Mouse (Mus musculus) small intestine, adult 2 months (tissue): ENCODE data around the gene Cngb1. TPM values are rescaled to one million over a fixed set of nuclear protein-coding genes. Genes with fewer than 3 reads are reported as not detected.
"Not testable (repeated sequence)": the region's sequence is repeated elsewhere in the genome, so short reads cannot be mapped to it uniquely, and the experiment has no call there.

Source experiments
- H3K27ac ChIP-seq: fragments of 200-500 bp; 2 replicates; pipeline ENCODE4 v1.5.1; 2012; ENCODE audit warnings: low read depth, low read length, control low read depth, inconsistent platforms; ENCODE audit not compliant: insufficient read depth
- H3K27me3 ChIP-seq: fragments of 200-500 bp; 2 replicates; pipeline ENCODE4 v1.6.1; 2012; ENCODE audit warnings: mild to moderate bottlenecking, moderate library complexity, low read length, inconsistent platforms; ENCODE audit not compliant: control insufficient read depth, insufficient read depth
- H3K36me3 ChIP-seq: fragments of 200-500 bp; 2 replicates; pipeline ENCODE4 v1.6.1; 2012; ENCODE audit warnings: mild to moderate bottlenecking, low read length, control low read depth, inconsistent platforms; ENCODE audit not compliant: control insufficient read depth, insufficient read depth
- H3K4me1 ChIP-seq: fragments of 200-500 bp; 2 replicates; pipeline ENCODE4 v1.6.1; 2012; ENCODE audit warnings: low read length, inconsistent platforms, mixed read lengths; ENCODE audit not compliant: control insufficient read depth, insufficient read depth, insufficient read length
- H3K4me3 ChIP-seq: fragments of 200-500 bp; 2 replicates; pipeline ENCODE4 v1.5.1; 2012; ENCODE audit warnings: low read depth, mild to moderate bottlenecking, control low read depth, inconsistent platforms, low read length, moderate library complexity
- CTCF ChIP-seq: fragments of 200-500 bp; IDR thresholded peaks from 2 replicates; pipeline ENCODE4 v1.5.1; 2012; ENCODE audit warnings: low read depth, mild to moderate bottlenecking, control low read depth, inconsistent platforms, low read length, moderate library complexity, mixed read lengths; ENCODE audit not compliant: insufficient replicate concordance, insufficient read length; ENCODE audit errors: extremely low read depth
- POLR2A ChIP-seq: fragments of 200-500 bp; IDR thresholded peaks from 2 replicates; pipeline ENCODE4 v1.6.1; 2012; ENCODE audit warnings: low read depth, mild to moderate bottlenecking, control low read depth, inconsistent platforms, low read length, moderate library complexity
- WGBS: fragments of 180-500 bp; shearing (Covaris S2); methylation state at CpG from one replicate; pipeline ENCODE4 v1.1.7; 2018; 5-methylcytosine and 5-hydroxymethylcytosine counted together
- polyA plus RNA-seq: library from polyadenylated mRNA; depleted of rRNA; stranded (reverse); fragments of >200 nt; gene quantifications from 2 replicates; pipeline ENCODE4 v1.2.3, GENCODE M21; 2012

The Cngb1 gene
- polyA plus RNA-seq, 1 experiment, result 0.15 TPM

GRCm38 (mm10) chr8:95245180-95245579 is 61.2 kb downstream of the Cngb1 start:
- WGBS, result 18% methylated on average over 5 of the region's 5 CpGs
- Histone ChIP-seq H3K4me3 (no peak overlapping the region), H3K36me3 (no peaks in the 10 kb centered on the region), H3K4me1 (peaks cover 2% of the 10 kb centered on the region; the same call in 1 of the 2 replicates), H3K27me3 (no peaks in the 10 kb centered on the region), H3K27ac (no peak overlapping the region)
- TF ChIP-seq CTCF (no peak), POLR2A (no peak)

GRCm38 (mm10) chr8:95243853-95244252 is 62.5 kb downstream of the Cngb1 start:
- no peaks in the 10 kb centered on the region for H3K27me3 ChIP-seq
- peaks cover 2% of the 10 kb centered on the region; the same call in 1 of the 2 replicates for H3K4me1 ChIP-seq
- no peak overlapping the region for H3K4me3 ChIP-seq
- TF ChIP-seq POLR2A (no peak), CTCF (no peak)
- no peaks in the 10 kb centered on the region for H3K36me3 ChIP-seq
- no peak overlapping the region for H3K27ac ChIP-seq
- 74% methylated on average over 4 of the region's 4 CpGs for WGBS

- WGBS, result 52% methylated on average over 12 of the region's 12 CpGs
- no peaks in the 10 kb centered on the region for H3K27me3 ChIP-seq
- peaks cover 2% of the 10 kb centered on the region; the same call in 1 of the 2 replicates for H3K4me1 ChIP-seq
- H3K4me3 ChIP-seq, result no peak overlapping the region
- TF ChIP-seq CTCF (no peak), POLR2A (no peak)
- H3K36me3 ChIP-seq, result no peaks in the 10 kb centered on the region
- no peak overlapping the region for H3K27ac ChIP-seq
Observed at GRCm38 (mm10) chr8:95242826-95243571, 63.4 kb downstream of the Cngb1 start.

- 80% methylated on average over 26 of the region's 26 CpGs for WGBS
- H3K4me3 ChIP-seq, result no peak overlapping the region
- H3K27ac ChIP-seq, result no peak overlapping the region
- no peak for TF ChIP-seq POLR2A
- TF ChIP-seq CTCF, result no peak
- peaks cover 2% of the 10 kb centered on the region; the same call in 1 of the 2 replicates for H3K4me1 ChIP-seq
- H3K36me3 ChIP-seq, result no peaks in the 10 kb centered on the region
- H3K27me3 ChIP-seq, result no peaks in the 10 kb centered on the region
Observed at GRCm38 (mm10) chr8:95242099-95242825, 64.1 kb downstream of the Cngb1 start.

- Histone ChIP-seq H3K27me3 (no peaks in the 10 kb centered on the region), H3K4me3 (no peak overlapping the region), H3K27ac (no peak overlapping the region), H3K36me3 (no peaks in the 10 kb centered on the region), H3K4me1 (no peaks in the 10 kb centered on the region)
- WGBS, result 2% methylated on average over 3 of the region's 3 CpGs
- peak; percentile 76; the same call in 1 of the 2 replicates for TF ChIP-seq CTCF
- TF ChIP-seq POLR2A, result no peak
Observed at GRCm38 (mm10) chr8:95235683-95236082, 70.7 kb downstream of the Cngb1 start.

- not testable (repeated sequence) for H3K4me3 ChIP-seq, H3K36me3 ChIP-seq, H3K27me3 ChIP-seq, H3K27ac ChIP-seq, H3K4me1 ChIP-seq
- WGBS, result 76% methylated on average over 9 of the region's 9 CpGs
Observed at GRCm38 (mm10) chr8:95230086-95230485, 76.3 kb downstream of the Cngb1 start.

- Histone ChIP-seq H3K36me3 (no peaks in the 10 kb centered on the region), H3K27ac (no peak overlapping the region), H3K27me3 (no peaks in the 10 kb centered on the region), H3K4me3 (no peak overlapping the region), H3K4me1 (no peaks in the 10 kb centered on the region)
- TF ChIP-seq POLR2A (no peak), CTCF (no peak)
- WGBS, result 32% methylated on average over 2 of the region's 2 CpGs
Observed at GRCm38 (mm10) chr8:95227151-95227468, 79.3 kb downstream of the Cngb1 start.
